Mouse (Mus musculus): ENCODE measurements around the gene Mto1.

The Mto1 gene

DNA sequence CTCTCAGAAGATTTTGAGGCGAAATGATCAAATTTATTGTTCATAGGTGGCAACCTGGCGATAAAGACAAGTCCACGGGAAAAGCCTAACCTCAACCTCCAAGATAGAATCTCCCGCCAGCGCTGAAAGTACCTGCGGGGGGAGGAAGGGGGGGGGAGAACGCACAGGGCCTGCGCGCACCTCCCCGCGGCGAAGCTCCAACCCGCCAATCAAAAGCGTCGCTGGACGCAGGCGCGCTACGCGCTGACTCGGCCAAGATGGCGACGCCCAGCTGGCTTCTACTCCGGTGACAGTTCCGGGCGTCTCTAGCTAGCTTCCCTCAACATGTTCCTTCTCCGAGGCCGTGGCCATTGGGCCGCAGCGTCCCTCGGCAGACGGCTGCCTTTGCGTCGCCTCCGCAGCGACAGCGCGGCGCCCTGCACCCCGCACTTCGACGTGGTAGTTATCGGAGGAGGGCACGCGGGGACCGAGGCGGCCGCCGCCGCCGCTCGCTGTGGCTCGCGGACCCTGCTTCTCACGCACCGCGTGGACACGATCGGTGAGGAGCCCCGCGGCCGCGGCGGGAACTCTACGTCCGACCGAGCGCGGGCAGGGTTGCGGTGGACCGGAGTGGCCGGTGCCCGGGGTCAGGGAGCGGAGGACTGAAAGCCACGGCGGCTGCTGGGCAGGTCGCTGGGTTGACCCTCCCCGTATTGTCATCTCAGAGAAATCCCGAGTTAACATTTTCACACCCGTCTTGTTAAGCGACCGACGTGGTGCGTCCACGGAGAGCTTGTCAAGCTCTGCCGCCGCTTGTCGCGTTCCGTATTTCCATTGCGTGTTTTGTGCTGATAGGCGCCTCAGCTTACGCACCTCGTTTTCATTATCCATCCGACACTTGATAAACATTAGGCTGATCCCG is at the start of gene Mto1, which contains the start of gene Gm17324:
Gene Mto1 (plus strand): TSS at position 236 of the 901 bp plus-strand sequence.
Gene Gm17324 (minus strand): TSS at position 814 of the 901 bp plus-strand sequence.
- TF ChIP-seq GATA4 (IDR thresholded peaks at IDR 0.05; ENCODE audit: insufficient replicate concordance, low read length) = peak; percentile 45; the same call in 1 of the 2 replicates

DNA sequence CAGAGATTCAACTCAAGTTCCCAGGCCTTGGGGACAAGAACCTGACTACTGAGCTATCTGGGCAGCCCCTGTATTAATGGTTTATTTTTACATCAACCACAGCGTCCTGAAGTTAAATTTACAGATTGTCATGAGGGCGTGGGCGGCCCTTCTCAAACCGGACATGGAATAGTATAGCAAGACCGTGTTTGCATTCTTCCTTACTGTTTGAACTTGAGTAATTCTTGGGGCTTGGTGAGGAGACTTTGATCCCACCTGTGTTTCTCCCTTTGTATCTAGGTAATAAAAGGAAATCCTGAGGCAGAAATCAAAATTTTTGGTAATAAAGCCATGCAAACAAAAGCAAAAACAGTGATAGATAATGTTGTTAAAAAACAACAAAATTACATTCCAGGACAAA is 47.4 kb upstream of the Mto1 start:
- TF ChIP-seq GATA4 (IDR thresholded peaks at IDR 0.05; ENCODE audit: insufficient replicate concordance, low read length) = no peak

DNA sequence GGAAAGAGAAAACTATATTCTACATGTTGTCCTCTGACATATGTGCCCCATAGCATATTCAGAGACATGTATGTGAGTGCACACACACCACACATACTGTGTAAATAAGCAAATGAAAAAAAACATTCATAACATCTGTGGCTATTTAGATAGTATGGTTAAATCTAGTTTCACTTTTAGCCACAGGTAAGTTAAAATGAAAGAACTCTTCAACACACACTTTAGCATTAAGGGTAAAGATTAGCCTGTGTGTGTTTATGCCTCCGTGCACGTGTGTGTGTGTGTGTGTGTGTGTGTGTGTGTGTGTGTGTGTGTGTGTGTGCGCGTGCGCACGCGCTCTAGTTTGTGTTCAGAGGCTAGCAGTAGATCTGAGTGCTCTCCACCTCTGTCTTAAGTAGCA is 46.4 kb upstream of the Mto1 start:
- no peak for TF ChIP-seq GATA4 (IDR thresholded peaks at IDR 0.05; ENCODE audit: insufficient replicate concordance, low read length)

DNA sequence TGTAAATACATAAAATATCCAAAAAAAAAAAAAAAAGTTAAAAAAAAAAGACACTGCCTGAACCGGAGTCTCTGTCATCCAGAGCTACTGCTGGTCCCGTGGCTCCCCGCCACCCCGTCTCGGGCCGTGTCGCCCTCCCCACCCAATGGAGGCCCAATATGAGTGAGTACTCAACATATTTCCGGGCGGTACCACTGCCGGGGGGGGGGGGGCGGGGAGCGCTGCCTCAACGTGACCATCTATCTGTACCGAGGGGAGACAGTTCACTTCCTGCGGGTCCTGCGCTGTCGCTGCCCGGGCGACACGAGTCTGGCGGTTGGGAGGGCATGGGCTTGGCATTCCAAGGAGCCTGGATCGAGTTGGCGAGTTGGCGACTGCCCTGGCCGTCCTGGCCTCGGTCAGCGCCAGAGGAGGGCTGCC is 20.6 kb upstream of the Mto1 start:
- TF ChIP-seq GATA4 (IDR thresholded peaks at IDR 0.05; ENCODE audit: insufficient replicate concordance, low read length) = no peak

DNA sequence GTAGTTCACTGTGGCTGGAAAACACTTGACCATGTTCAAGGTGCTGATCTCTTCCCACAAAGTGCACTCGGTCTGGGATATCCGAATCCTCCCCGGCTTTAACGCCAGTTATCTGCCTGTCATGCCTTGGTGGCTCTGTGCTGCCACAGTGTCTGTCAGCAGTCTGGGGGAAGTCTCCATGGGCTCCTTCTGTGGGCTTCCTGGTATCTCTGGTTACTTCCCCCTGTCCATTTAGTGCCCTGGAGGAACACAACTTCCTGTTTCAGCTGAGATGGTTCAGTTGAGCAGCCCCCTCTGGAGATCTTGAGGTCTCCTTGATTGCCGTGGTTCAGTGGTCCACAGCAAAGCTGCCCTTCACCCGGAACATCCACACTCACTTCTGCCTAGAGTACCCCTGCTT is 19.8 kb upstream of the Mto1 start:
- no peak for TF ChIP-seq GATA4 (IDR thresholded peaks at IDR 0.05; ENCODE audit: insufficient replicate concordance, low read length)

DNA sequence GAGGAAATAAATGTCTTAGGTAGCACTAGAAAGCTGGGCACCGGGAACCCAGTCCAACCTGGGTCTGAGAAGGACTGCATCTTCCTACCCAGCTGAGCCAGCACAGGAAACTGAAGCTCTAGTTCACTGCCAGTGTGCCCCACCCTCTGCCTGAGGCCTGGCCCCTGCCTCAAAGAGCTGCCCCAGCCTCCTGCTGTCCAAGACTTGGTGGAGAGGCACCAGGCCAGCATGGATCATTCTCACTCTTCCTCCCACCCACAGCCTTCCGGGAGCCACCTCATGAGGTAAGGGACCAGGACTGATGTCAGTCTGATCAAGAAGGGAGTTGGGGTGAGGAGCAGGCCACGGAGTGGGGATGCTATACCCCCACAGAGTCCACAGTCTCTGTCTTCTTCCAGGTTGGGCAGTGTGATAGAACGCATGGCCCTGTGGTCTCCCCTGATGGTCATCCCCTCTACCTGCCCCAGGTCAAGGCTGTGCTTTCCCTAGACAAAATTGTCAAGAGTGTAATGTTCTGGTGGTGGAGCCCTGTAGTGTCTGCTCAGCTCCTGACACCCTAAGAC is 19.1 kb upstream of the Mto1 start:
- TF ChIP-seq GATA4 (IDR thresholded peaks at IDR 0.05; ENCODE audit: insufficient replicate concordance, low read length) = no peak

DNA sequence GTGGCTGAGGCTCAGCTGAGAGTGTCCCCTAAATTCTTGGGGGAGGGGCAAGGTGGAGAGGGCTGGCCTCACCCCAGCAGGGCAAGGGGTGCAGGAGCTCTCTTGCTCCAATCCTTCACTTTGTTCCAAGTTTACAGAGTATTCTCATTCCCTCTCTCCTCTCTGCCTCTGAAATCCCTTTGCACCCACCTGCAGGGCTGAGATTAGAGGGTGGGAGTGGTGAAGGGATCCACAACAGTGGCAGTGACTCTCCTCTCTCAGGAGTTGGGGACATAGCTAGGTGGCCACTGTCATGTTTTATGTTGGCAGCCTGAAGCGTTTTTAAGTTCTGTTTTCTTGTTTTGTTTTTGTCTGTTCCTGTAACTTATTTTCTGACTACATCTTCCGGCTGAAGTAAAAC is 18.5 kb upstream of the Mto1 start:
- TF ChIP-seq GATA4 (IDR thresholded peaks at IDR 0.05; ENCODE audit: insufficient replicate concordance, low read length) = no peak

DNA sequence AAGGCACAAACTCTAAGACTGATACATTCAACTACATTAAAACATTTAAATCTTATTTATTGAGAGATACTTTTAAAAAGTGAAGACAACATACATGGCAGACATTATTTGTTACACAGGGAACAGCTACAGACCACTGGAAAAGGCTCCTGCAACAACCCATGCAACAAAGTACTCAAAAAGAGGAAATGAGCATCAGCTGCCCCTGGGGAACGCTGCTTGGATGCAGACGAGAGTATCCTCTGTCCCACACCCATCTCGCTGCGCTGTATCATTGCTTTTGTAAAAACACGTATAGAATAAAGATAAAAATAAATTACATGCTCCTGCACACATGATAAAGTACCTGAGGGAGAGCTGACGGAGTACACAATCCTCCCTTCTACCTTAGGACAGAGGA is 17.5 kb upstream of the Mto1 start:
- TF ChIP-seq GATA4 (IDR thresholded peaks at IDR 0.05; ENCODE audit: insufficient replicate concordance, low read length) = no peak

DNA sequence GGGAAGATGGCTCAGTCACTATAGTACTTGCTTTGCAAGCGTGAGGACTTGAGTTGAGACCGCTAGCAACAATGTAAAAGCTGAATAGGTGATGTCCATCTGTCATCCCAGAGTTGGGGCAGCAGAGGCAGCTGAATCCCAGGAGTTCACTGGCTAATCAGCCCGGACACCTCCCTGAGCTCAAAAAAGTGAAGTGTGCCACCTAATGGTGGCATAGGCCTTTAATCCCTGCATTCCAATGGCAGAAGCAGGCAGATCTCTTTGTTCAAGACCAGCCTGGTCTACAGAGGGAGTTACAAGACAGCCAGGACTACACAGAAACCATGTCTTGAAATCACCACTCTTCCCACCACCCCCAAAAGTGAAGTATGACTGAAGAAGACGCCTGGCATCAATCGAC is 15.5 kb upstream of the Mto1 start:
- no peak for TF ChIP-seq GATA4 (IDR thresholded peaks at IDR 0.05; ENCODE audit: insufficient replicate concordance, low read length)

DNA sequence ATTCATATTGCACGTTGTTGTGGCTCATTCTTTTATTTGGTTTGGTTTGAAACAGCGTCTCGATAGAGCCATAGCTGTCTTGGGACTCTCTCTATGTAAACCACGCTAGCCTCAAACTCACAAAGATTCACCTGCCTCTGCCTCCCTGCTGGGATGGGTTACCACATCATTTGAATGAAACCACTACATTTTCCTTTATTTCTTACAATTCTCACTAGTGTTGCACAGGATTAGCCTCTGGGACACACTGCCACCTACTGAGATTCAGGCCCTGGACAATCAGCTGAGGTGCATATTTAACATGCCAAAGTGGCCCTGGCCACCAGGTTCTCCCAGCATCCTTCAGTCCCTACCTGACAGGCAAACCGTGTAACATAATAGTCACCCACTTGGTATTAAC is 8.6 kb upstream of the Mto1 start:
- no peak for TF ChIP-seq GATA4 (IDR thresholded peaks at IDR 0.05; ENCODE audit: insufficient replicate concordance, low read length)

DNA sequence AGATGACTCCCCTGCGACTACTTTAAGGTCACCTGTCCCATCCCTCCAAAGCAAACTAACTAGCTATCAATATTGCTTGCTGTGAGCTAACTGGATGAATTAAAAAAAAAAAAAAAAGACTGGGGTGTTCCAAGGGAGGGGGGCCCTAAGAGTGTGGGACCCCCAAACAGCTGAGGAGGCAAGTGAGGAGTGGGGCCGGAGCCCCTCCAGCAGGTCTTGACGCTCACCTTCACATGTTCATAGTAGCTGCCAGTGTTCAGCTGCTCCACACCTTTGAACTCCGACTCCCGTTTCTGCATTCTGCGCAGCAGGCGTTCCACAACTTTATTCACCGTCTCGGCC is 5.8 kb upstream of the Mto1 start:
- no peak for TF ChIP-seq GATA4 (IDR thresholded peaks at IDR 0.05; ENCODE audit: insufficient replicate concordance, low read length)

DNA sequence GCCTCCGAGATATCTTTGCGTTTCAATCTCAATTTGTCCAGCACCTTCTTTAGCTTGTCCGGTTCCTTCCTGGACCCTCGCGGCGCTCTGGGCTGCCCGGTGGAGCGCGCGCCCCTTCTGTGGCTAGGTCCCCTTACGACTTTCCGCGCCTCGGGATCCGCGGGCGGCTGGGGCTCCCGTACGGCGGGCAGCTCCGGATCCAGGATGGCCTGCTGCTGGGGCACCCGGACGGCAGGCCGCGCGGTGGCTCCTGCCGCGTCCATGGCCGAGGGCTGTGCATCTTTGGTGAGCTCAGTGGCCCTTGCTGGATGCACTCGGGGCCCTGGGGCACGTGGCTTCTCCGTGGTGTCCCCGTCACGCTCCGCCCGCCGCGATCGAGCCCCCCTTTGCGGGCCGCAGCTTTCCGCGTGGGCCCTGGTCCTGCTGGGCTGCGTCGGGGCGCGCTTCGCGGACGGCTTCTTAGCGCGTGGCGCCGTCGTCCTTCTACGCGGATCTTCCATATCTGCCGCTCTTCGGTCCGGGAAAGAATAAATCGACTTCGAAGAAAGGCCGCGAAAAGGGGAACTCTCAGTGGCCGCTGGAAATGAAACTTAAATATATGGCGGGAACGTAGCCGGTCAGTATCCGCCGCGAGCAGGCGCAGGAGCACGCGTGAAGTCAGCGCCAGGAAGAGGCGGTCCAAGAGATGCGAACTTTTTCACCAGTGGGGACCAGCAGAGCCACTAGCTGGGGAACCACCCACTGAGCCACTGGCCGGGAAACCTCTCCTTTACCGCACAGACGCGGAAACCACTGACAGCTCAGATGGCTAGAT is 5.2 kb upstream of the Mto1 start, which contains the start of gene Cgas:
Gene Cgas (minus strand): TSS at position 659 of the 814 bp plus-strand sequence.
- TF ChIP-seq GATA4 (IDR thresholded peaks at IDR 0.05; ENCODE audit: insufficient replicate concordance, low read length) = no peak

DNA sequence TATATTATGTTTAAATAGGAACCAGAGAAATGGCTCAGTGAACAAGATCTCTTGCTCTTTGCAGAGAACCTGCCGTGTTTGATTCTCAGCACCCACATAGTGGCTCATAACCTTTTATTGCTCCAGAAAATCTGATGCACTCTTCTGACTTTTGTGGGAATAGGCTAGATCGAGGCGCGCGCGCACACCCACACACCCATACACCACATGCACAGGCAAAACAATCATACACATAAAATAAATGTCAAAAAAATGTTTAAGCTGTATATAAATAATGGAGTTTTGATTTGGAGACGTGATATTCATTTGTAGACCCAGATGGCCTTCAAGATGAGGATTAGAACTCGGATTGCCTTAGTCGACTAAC is 419 bp upstream of the Mto1 start:
- no peak for TF ChIP-seq GATA4 (IDR thresholded peaks at IDR 0.05; ENCODE audit: insufficient replicate concordance, low read length)

DNA sequence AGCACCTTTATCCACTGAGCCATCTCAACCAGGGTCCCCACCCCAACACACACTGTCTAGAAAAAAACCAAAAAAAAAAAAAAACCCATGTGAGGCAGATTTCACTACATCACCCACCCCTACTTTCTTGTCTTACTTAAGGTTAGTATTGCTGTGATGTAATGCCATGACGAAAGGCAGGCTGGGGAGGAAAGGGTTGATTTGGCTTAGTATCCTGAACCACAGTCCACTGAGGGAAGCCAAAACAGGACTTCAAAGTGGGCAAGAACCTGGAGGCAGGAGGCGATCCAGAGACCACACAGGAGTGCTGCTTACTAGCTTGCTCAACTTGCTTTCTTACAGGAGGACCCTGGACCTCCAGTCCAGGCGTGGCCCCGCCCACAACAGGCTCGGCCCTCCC is 2.4 kb downstream of the Mto1 start:
- no peak for TF ChIP-seq GATA4 (IDR thresholded peaks at IDR 0.05; ENCODE audit: insufficient replicate concordance, low read length)

DNA sequence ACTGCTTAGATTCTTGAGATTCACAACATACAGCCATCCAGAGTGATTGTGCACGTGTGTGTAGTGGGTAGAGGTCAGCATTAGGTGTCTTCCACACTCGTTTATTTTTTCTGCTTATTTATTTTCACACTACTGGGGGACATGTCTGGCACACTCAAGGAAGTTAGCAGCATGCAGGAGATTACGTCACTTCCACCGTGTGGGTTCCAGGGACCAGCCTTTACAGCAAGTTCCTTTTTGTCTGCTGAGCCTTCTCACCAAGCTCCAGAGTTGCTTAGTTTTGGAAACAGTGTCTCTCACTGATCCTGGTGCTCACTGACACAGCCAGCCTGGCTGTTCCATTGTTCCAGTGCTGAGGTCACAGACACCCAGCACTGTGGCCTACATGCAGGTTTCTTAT is 3.4 kb downstream of the Mto1 start:
- no peak for TF ChIP-seq GATA4 (IDR thresholded peaks at IDR 0.05; ENCODE audit: insufficient replicate concordance, low read length)

DNA sequence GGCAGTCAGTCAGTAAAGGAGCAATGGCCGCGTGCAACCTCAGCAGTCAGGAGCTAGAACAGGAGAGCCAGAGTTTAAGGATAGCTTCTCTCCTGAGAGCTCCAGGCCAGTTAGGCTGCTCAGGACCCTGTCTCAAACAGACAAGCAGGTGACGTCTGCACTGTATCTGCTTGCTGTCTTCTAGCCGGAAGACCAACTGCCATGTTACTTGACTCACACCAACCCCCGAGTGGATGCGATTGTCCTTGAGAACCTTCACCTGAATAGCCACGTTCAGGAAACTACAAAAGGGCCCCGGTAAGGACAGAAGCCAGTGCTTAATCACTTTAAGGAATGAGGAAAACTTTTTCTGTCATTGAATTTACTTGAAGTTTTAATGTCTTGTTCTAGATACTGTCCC is 9.0 kb downstream of the Mto1 start:
- no peak for TF ChIP-seq GATA4 (IDR thresholded peaks at IDR 0.05; ENCODE audit: insufficient replicate concordance, low read length)
